Mouse (Mus musculus) liver, embryonic 15.5 days (tissue): ENCODE measurements around the gene Gp5. TPM values are rescaled to one million over a fixed set of nuclear protein-coding genes. Genes with fewer than 3 reads are reported as not detected.

ENCODE experiments used
- ATAC-seq: fragments of 200-750 bp; cut with Nextera tagmentation; 2 replicates; pipeline ENCODE4 v1.8.0; 2017; ENCODE audit warnings: moderate number of reproducible peaks, mild to moderate bottlenecking, moderate library complexity; ENCODE audit not compliant: insufficient read depth
- H3K27ac ChIP-seq: fragments of 300-500 bp; sonication (generic); replicated peaks from 2 replicates; pipeline ENCODE4 v1.5.1; 2015; ENCODE audit warnings: mild to moderate bottlenecking, inconsistent platforms
- H3K27me3 ChIP-seq: fragments of 300-500 bp; sonication (generic); 2 replicates; pipeline ENCODE4 v1.6.1; 2015; ENCODE audit warnings: mild to moderate bottlenecking, inconsistent platforms
- H3K36me3 ChIP-seq: fragments of 300-500 bp; sonication (generic); replicated peaks from 2 replicates; pipeline ENCODE4 v1.6.1; 2015; ENCODE audit warnings: moderate library complexity, mild to moderate bottlenecking, inconsistent platforms
- H3K4me1 ChIP-seq: fragments of 300-500 bp; sonication (generic); replicated peaks from 2 replicates; pipeline ENCODE4 v1.6.1; 2015; ENCODE audit warnings: inconsistent platforms
- H3K4me2 ChIP-seq: fragments of 300-500 bp; sonication (generic); 2 replicates; pipeline ENCODE4 v1.6.1; 2015; ENCODE audit warnings: moderate library complexity, mild to moderate bottlenecking, inconsistent platforms
- H3K4me3 ChIP-seq: fragments of 300-500 bp; sonication (generic); replicated peaks from 2 replicates; pipeline ENCODE4 v1.5.1; 2015; ENCODE audit warnings: mild to moderate bottlenecking, inconsistent platforms
- H3K9ac ChIP-seq: fragments of 300-500 bp; sonication (generic); 2 replicates; pipeline ENCODE4 v1.6.1; 2015; ENCODE audit warnings: moderate library complexity, mild to moderate bottlenecking, inconsistent platforms
- H3K9me3 ChIP-seq: fragments of 300-500 bp; sonication (generic); replicated peaks from 2 replicates; pipeline ENCODE4 v1.6.1; 2016; ENCODE audit warnings: inconsistent platforms
- WGBS: fragments of 180-500 bp; shearing (Covaris S2); methylation state at CpG from one replicate; pipeline ENCODE4 v1.1.7; 2015; ENCODE audit warnings: mixed read lengths; ENCODE audit not compliant: insufficient replicate concordance; 5-methylcytosine and 5-hydroxymethylcytosine counted together
- polyA plus RNA-seq: library from polyadenylated mRNA; unstranded; fragments of >200 nt; fragmentation: Nextera tagmentation; extraction: Ambion mirVana; gene quantifications from 2 replicates; pipeline ENCODE4 v1.2.1, GENCODE M21; 2015

The Gp5 gene
- polyA plus RNA-seq, 1 experiment from 2014 or later, result 11.8 TPM

GRCm38 (mm10) chr16:30302686-30303085 lies 7.9 kb downstream of the Gp5 start:
- Histone ChIP-seq H3K27me3 (peaks cover 31% of the 10 kb centered on the region), H3K4me1 (no peaks in the 10 kb centered on the region)

GRCm38 (mm10) chr16:30299711-30300277 lies 10.8 kb downstream of the Gp5 start:
- no peak for ATAC-seq
- WGBS, result 46% methylated on average over 10 of the region's 10 CpGs

More at GRCm38 (mm10) chr16:30302686-30303085, 7.9 kb downstream of the Gp5 start:
- H3K36me3 ChIP-seq, result no peaks in the 10 kb centered on the region
- no peaks in the 10 kb centered on the region for H3K9me3 ChIP-seq
- no peak overlapping the region for H3K4me3 ChIP-seq
- WGBS, result 62% methylated on average over 6 of the region's 6 CpGs
- no peak overlapping the region for H3K9ac ChIP-seq
- no peak for ATAC-seq
- H3K27ac ChIP-seq, result no peak overlapping the region
- no peak overlapping the region for H3K4me2 ChIP-seq

GRCm38 (mm10) chr16:30297450-30297849 lies 13.1 kb downstream of the Gp5 start:
- 77% methylated on average over 7 of the region's 7 CpGs for WGBS
- no peaks in the 10 kb centered on the region for H3K4me1 ChIP-seq
- no peak for ATAC-seq

More at GRCm38 (mm10) chr16:30299711-30300277, 10.8 kb downstream of the Gp5 start:
- H3K36me3 ChIP-seq, result no peaks in the 10 kb centered on the region
- H3K4me3 ChIP-seq, result no peak overlapping the region
- H3K9me3 ChIP-seq, result no peaks in the 10 kb centered on the region
- no peak overlapping the region for H3K9ac ChIP-seq
- peaks cover 16% of the 10 kb centered on the region for H3K27me3 ChIP-seq
- no peaks in the 10 kb centered on the region for H3K4me1 ChIP-seq
- no peak overlapping the region for H3K27ac ChIP-seq
- no peak overlapping the region for H3K4me2 ChIP-seq

DNA sequence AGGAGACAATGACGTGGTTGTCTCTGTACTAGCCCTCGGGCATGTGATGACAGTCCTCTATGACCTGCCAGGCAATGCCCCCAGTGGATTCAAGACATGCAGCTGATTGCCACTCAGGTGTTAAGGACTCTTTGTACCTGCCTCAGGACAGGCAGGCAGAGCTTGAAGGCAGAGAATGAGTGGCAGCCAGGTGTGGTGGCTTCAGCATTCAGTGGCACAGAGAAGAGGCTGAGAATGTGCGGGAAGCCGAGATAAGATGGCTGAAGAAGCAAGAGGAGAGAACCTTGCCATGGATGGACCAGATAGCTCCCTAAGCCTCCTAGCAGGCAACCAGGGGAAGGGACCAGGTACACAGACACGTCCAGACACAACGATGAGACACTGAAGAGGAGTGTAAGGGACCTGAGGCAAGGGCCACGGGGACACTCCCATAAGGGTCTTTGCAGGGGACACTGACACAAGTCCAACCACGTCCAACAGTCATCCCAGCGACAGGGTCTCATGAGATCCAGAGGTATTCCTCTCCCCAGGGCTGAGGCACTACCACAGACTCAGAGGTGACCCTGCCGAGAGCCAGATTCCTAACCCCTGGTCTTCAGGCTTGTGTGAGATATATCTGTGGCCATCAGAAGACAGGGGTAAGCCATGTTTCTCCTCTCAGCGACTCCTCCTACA lies 13.8 kb downstream of the Gp5 start:
- Histone ChIP-seq H3K27me3 (peaks cover 5% of the 10 kb centered on the region), H3K4me2 (no peak overlapping the region), H3K4me3 (no peak overlapping the region), H3K9ac (no peak overlapping the region), H3K27ac (no peak overlapping the region), H3K4me1 (no peaks in the 10 kb centered on the region), H3K9me3 (no peaks in the 10 kb centered on the region), H3K36me3 (no peaks in the 10 kb centered on the region)
- no peak for ATAC-seq
- 67% methylated on average over 11 of the region's 11 CpGs for WGBS

More at GRCm38 (mm10) chr16:30297450-30297849, 13.1 kb downstream of the Gp5 start:
- Histone ChIP-seq H3K9ac (no peak overlapping the region), H3K27ac (no peak overlapping the region), H3K4me2 (no peak overlapping the region), H3K9me3 (no peaks in the 10 kb centered on the region), H3K27me3 (peaks cover 9% of the 10 kb centered on the region), H3K4me3 (no peak overlapping the region), H3K36me3 (no peaks in the 10 kb centered on the region)

GRCm38 (mm10) chr16:30295106-30295505 lies 15.5 kb downstream of the Gp5 start:
- Histone ChIP-seq H3K36me3 (no peaks in the 10 kb centered on the region), H3K4me2 (no peak overlapping the region), H3K27ac (no peak overlapping the region), H3K4me3 (no peak overlapping the region), H3K9ac (no peak overlapping the region), H3K27me3 (0 out of 2 replicates have a peak, but pooled peaks cover 3% of the 10 kb centered on the region), H3K4me1 (no peaks in the 10 kb centered on the region), H3K9me3 (no peaks in the 10 kb centered on the region)
- no peak for ATAC-seq
- 55% methylated on average over 7 of the region's 7 CpGs for WGBS

DNA sequence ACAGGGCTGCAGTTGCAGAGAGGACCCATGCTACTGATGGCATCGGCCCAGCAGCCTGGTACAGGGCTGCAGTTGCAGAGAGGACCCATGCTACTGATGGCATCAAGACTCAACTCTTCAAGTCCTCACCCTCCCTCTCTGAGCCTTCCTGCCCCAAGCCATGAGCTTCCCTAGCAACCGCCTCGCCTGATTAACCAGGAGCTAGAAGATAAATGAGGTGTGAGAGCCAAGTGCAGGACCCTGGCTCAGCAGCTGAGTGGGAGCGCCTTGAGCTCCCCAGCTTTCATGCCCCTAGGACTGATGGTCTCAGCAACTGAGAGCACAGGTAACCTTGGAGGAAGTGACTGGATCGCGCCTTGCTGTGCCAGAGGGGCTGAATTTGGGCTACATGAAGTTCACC lies 20.1 kb downstream of the Gp5 start:
- H3K27me3 ChIP-seq, result peaks cover 23% of the 10 kb centered on the region; the same call in 1 of the 2 replicates
- WGBS, result 58% methylated on average over 6 of the region's 6 CpGs
- no peak overlapping the region for H3K4me3 ChIP-seq
- H3K9ac ChIP-seq, result no peak overlapping the region
- H3K27ac ChIP-seq, result no peak overlapping the region
- no peaks in the 10 kb centered on the region for H3K36me3 ChIP-seq
- ATAC-seq, result no peak
- H3K4me2 ChIP-seq, result no peak overlapping the region
- H3K4me1 ChIP-seq, result no peaks in the 10 kb centered on the region
- H3K9me3 ChIP-seq, result no peaks in the 10 kb centered on the region

DNA sequence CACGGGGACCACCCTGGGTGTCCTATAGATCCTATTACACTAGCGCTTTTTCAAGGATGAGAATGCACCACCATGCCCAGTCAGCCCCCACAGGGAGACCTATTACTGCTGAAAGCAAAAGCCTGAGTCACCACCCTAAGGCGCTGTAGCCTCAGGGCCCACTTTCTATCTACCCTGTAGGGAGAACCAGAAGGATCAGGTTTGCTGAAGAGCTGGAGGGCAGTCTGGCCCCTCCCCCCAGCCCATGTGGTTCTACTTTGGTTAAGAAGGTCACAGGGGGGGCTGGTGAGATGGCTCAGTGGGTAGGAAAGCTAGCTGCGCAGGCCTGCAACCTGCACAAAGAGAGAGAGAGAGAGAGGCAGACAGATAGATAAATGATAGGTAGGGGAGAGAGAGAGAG lies 24.9 kb downstream of the Gp5 start:
- no peak overlapping the region for H3K4me3 ChIP-seq
- no peak overlapping the region for H3K4me2 ChIP-seq
- no peaks in the 10 kb centered on the region for H3K36me3 ChIP-seq
- H3K4me1 ChIP-seq, result peaks cover 6% of the 10 kb centered on the region; the same call in 1 of the 2 replicates
- no peaks in the 10 kb centered on the region for H3K9me3 ChIP-seq
- peaks cover 69% of the 10 kb centered on the region for H3K27me3 ChIP-seq
- H3K9ac ChIP-seq, result no peak overlapping the region
- H3K27ac ChIP-seq, result no peak overlapping the region
- ATAC-seq, result no peak
- 58% methylated on average over 4 of the region's 4 CpGs for whole genome bisulfite sequencing

- 4% methylated on average over 15 of the region's 15 CpGs for WGBS
- Histone ChIP-seq H3K4me3 (no peak overlapping the region), H3K9me3 (no peaks in the 10 kb centered on the region), H3K4me1 (peaks cover 6% of the 10 kb centered on the region; the same call in 1 of the 2 replicates), H3K27ac (no peak overlapping the region), H3K9ac (no peak overlapping the region), H3K27me3 (peaks cover 75% of the 10 kb centered on the region), H3K36me3 (no peaks in the 10 kb centered on the region), H3K4me2 (peak overlapping the region; percentile 35; the same call in 1 of the 2 replicates)
- ATAC-seq, result no peak
Measured at GRCm38 (mm10) chr16:30283743-30284337, 26.7 kb downstream of the Gp5 start.

- peak within 1 kb of the TSS; percentile 35 for H3K4me2 ChIP-seq
- H3K27ac ChIP-seq, result no peak within 1 kb of the TSS
- peaks cover 69% of the 10 kb centered on the region for H3K27me3 ChIP-seq
- no peaks in the 10 kb centered on the region for H3K36me3 ChIP-seq
- peaks cover 6% of the 10 kb centered on the region; the same call in 1 of the 2 replicates for H3K4me1 ChIP-seq
- no peak within 1 kb of the TSS for H3K9ac ChIP-seq
- no peaks in the 10 kb centered on the region for H3K9me3 ChIP-seq
- WGBS, result 9% methylated on average over 34 of the region's 34 CpGs
- no peak for ATAC-seq
- peak within 1 kb of the TSS; percentile 9; the same call in 1 of the 2 replicates for H3K4me3 ChIP-seq
Measured at GRCm38 (mm10) chr16:30282844-30283495, 27.6 kb downstream of the Gp5 start, which contains the start of gene Lrrc15. Lrrc15 (minus strand) TSS chr16:30283256.

DNA sequence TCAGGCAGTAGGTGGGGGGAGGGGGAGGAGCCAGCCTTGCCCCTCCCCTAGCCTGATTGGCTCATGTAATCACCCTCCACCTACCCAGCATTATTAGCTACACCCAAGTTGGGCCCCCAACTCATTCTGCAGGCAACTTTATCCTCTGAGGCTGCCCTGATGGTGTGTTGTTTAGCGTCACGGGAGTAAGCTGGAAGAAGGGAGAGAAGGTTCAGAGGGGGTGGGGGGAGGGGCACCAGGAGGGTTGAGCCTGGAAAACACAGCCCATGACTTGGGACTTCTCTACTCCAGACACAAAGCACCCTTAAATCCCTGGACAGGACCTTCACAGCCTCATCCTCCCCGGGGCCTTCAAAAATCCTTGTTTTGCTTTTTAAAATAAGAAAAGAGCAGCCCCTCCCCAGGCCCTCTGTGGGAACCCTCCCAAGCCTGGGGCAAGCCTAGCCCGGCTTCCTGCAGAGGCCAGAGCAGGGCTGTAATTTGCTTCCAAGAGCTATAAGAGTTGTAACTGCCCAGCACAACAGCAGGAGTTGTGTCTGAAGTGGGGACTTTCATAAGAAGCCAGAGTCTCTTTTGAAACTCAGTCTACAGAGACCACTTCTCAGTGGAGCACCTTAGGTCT lies 29.8 kb downstream of the Gp5 start:
- Histone ChIP-seq H3K4me3 (no peak overlapping the region), H3K27ac (no peak overlapping the region), H3K36me3 (no peaks in the 10 kb centered on the region), H3K9ac (no peak overlapping the region), H3K9me3 (no peaks in the 10 kb centered on the region), H3K4me2 (no peak overlapping the region), H3K4me1 (peaks cover 6% of the 10 kb centered on the region; the same call in 1 of the 2 replicates), H3K27me3 (peaks cover 57% of the 10 kb centered on the region)
- WGBS, result 37% methylated on average over 4 of the region's 4 CpGs
- ATAC-seq, result no peak
